Mouse (Mus musculus): ENCODE results near the gene Tgfbi. TPM values are rescaled to one million over a fixed set of nuclear protein-coding genes. Genes with fewer than 3 reads are reported as not detected.
A peak's percentile ranks its signal among the peaks of the same experiment; 100 is the strongest.

Tgfbi gene
- polyA plus RNA-seq, 1 experiment from 2014 or later = 48.2 TPM

- no peak for DNase-seq (ENCODE audit: low spot score)
Measured at GRCm38 (mm10) chr13:56630081-56630480, 20.8 kb downstream of the Tgfbi start.

GRCm38 (mm10) chr13:56630552-56630951, 21.2 kb downstream of the Tgfbi start:
- Histone ChIP-seq H3K4me1 (ENCODE audit: control insufficient read depth, insufficient read depth, low read length) (peaks cover 20% of the 10 kb centered on the region), H3K9me3 (ENCODE audit: control insufficient read depth, low read length) (no peaks in the 10 kb centered on the region), H3K27me3 (ENCODE audit: control insufficient read depth, insufficient read depth, low read length) (no peaks in the 10 kb centered on the region), H3K4me3 (ENCODE audit: low read depth, low read length) (no peak overlapping the region), H3K36me3 (ENCODE audit: control insufficient read depth, insufficient read depth, low read length) (no peaks in the 10 kb centered on the region; the same call in 1 of the 2 replicates), H3K9ac (ENCODE audit: low read length) (no peak overlapping the region), H3K4me2 (ENCODE audit: low read depth, severe bottlenecking) (no peak overlapping the region), H3K27ac (replicated peaks; ENCODE audit: low read depth, low read length) (no peak overlapping the region)
- 61% methylated on average over 6 of the region's 6 CpGs for WGBS
- ATAC-seq (ENCODE audit: insufficient number of reproducible peaks, low FRiP score, low TSS enrichment, low read depth) (no peak), DNase-seq (ENCODE audit: low spot score) (no peak)

More at GRCm38 (mm10) chr13:56630081-56630480, 20.8 kb downstream of the Tgfbi start:
- WGBS = 98% methylated on average over 4 of the region's 4 CpGs
- H3K4me2 ChIP-seq (ENCODE audit: low read depth, severe bottlenecking) = no peak overlapping the region
- no peak overlapping the region for H3K9ac ChIP-seq (ENCODE audit: low read length)
- H3K4me3 ChIP-seq (ENCODE audit: low read depth, low read length) = no peak overlapping the region
- ATAC-seq (ENCODE audit: insufficient number of reproducible peaks, low FRiP score, low TSS enrichment, low read depth) = no peak
- H3K27ac ChIP-seq (replicated peaks; ENCODE audit: low read depth, low read length) = no peak overlapping the region
- no peaks in the 10 kb centered on the region for H3K9me3 ChIP-seq (ENCODE audit: control insufficient read depth, low read length)
- H3K4me1 ChIP-seq (ENCODE audit: control insufficient read depth, insufficient read depth, low read length) = peaks cover 15% of the 10 kb centered on the region
- H3K36me3 ChIP-seq (ENCODE audit: control insufficient read depth, insufficient read depth, low read length) = peaks cover 2% of the 10 kb centered on the region; the same call in 1 of the 2 replicates
- no peaks in the 10 kb centered on the region for H3K27me3 ChIP-seq (ENCODE audit: control insufficient read depth, insufficient read depth, low read length)

GRCm38 (mm10) chr13:56631332-56631731, 22.0 kb downstream of the Tgfbi start:
- no peak for ATAC-seq (ENCODE audit: insufficient number of reproducible peaks, low FRiP score, low TSS enrichment, low read depth)
- WGBS = 95% methylated on average over 7 of the region's 7 CpGs
- Histone ChIP-seq H3K4me1 (ENCODE audit: control insufficient read depth, insufficient read depth, low read length) (peaks cover 23% of the 10 kb centered on the region), H3K27ac (replicated peaks; ENCODE audit: low read depth, low read length) (no peak overlapping the region), H3K9ac (ENCODE audit: low read length) (no peak overlapping the region), H3K4me3 (ENCODE audit: low read depth, low read length) (no peak overlapping the region), H3K27me3 (ENCODE audit: control insufficient read depth, insufficient read depth, low read length) (no peaks in the 10 kb centered on the region), H3K9me3 (ENCODE audit: control insufficient read depth, low read length) (no peaks in the 10 kb centered on the region), H3K36me3 (ENCODE audit: control insufficient read depth, insufficient read depth, low read length) (no peaks in the 10 kb centered on the region), H3K4me2 (ENCODE audit: low read depth, severe bottlenecking) (no peak overlapping the region)
- no peak for DNase-seq (ENCODE audit: low spot score)

- Histone ChIP-seq H3K4me3 (ENCODE audit: low read depth, low read length) (no peak overlapping the region), H3K9me3 (ENCODE audit: control insufficient read depth, low read length) (no peaks in the 10 kb centered on the region), H3K27me3 (ENCODE audit: control insufficient read depth, insufficient read depth, low read length) (no peaks in the 10 kb centered on the region), H3K9ac (ENCODE audit: low read length) (no peak overlapping the region), H3K36me3 (ENCODE audit: control insufficient read depth, insufficient read depth, low read length) (peaks cover 3% of the 10 kb centered on the region), H3K4me2 (ENCODE audit: low read depth, severe bottlenecking) (peak overlapping the region; percentile 8; the same call in 1 of the 2 replicates), H3K27ac (replicated peaks; ENCODE audit: low read depth, low read length) (peak overlapping the region; percentile 64), H3K4me1 (ENCODE audit: control insufficient read depth, insufficient read depth, low read length) (peaks cover 30% of the 10 kb centered on the region)
- DNase-seq (ENCODE audit: low spot score) (peak; percentile 61), ATAC-seq (ENCODE audit: insufficient number of reproducible peaks, low FRiP score, low TSS enrichment, low read depth) (peak; percentile 64)
- WGBS = 11% methylated on average over 7 of the region's 7 CpGs
Measured at GRCm38 (mm10) chr13:56634139-56634615, 24.9 kb downstream of the Tgfbi start.

GRCm38 (mm10) chr13:56634920-56635319, 25.6 kb downstream of the Tgfbi start:
- ATAC-seq (ENCODE audit: insufficient number of reproducible peaks, low FRiP score, low TSS enrichment, low read depth) (peak; percentile 46; the same call in 1 of the 2 replicates), DNase-seq (ENCODE audit: low spot score) (peak; percentile 36)
- Histone ChIP-seq H3K27ac (replicated peaks; ENCODE audit: low read depth, low read length) (peak overlapping the region; percentile 64), H3K4me1 (ENCODE audit: control insufficient read depth, insufficient read depth, low read length) (peaks cover 30% of the 10 kb centered on the region), H3K9ac (ENCODE audit: low read length) (no peak overlapping the region), H3K36me3 (ENCODE audit: control insufficient read depth, insufficient read depth, low read length) (peaks cover 3% of the 10 kb centered on the region), H3K4me2 (ENCODE audit: low read depth, severe bottlenecking) (no peak overlapping the region), H3K9me3 (ENCODE audit: control insufficient read depth, low read length) (no peaks in the 10 kb centered on the region), H3K27me3 (ENCODE audit: control insufficient read depth, insufficient read depth, low read length) (no peaks in the 10 kb centered on the region), H3K4me3 (ENCODE audit: low read depth, low read length) (no peak overlapping the region)
- 42% methylated on average over 7 of the region's 7 CpGs for WGBS

GRCm38 (mm10) chr13:56637027-56637426, 27.7 kb downstream of the Tgfbi start:
- H3K27ac ChIP-seq (replicated peaks; ENCODE audit: low read depth, low read length) = no peak overlapping the region
- peaks cover 3% of the 10 kb centered on the region for H3K36me3 ChIP-seq (ENCODE audit: control insufficient read depth, insufficient read depth, low read length)
- no peak overlapping the region for H3K4me3 ChIP-seq (ENCODE audit: low read depth, low read length)

GRCm38 (mm10) chr13:56641746-56642145, 32.4 kb downstream of the Tgfbi start:
- Histone ChIP-seq H3K4me3 (ENCODE audit: low read depth, low read length) (no peak overlapping the region), H3K27ac (replicated peaks; ENCODE audit: low read depth, low read length) (no peak overlapping the region), H3K27me3 (ENCODE audit: control insufficient read depth, insufficient read depth, low read length) (no peaks in the 10 kb centered on the region), H3K4me2 (ENCODE audit: low read depth, severe bottlenecking) (no peak overlapping the region), H3K36me3 (ENCODE audit: control insufficient read depth, insufficient read depth, low read length) (peaks cover 3% of the 10 kb centered on the region), H3K4me1 (ENCODE audit: control insufficient read depth, insufficient read depth, low read length) (peaks cover 7% of the 10 kb centered on the region; the same call in 1 of the 2 replicates), H3K9ac (ENCODE audit: low read length) (no peak overlapping the region), H3K9me3 (ENCODE audit: control insufficient read depth, low read length) (no peaks in the 10 kb centered on the region)
- 87% methylated on average over 2 of the region's 2 CpGs for whole genome bisulfite sequencing
- ATAC-seq (ENCODE audit: insufficient number of reproducible peaks, low FRiP score, low TSS enrichment, low read depth) = no peak
- DNase-seq (ENCODE audit: low spot score) = peak; percentile 50

More at GRCm38 (mm10) chr13:56637027-56637426, 27.7 kb downstream of the Tgfbi start:
- H3K27me3 ChIP-seq (ENCODE audit: control insufficient read depth, insufficient read depth, low read length) = no peaks in the 10 kb centered on the region
- no peak overlapping the region for H3K9ac ChIP-seq (ENCODE audit: low read length)
- peaks cover 30% of the 10 kb centered on the region for H3K4me1 ChIP-seq (ENCODE audit: control insufficient read depth, insufficient read depth, low read length)
- H3K4me2 ChIP-seq (ENCODE audit: low read depth, severe bottlenecking) = no peak overlapping the region
- H3K9me3 ChIP-seq (ENCODE audit: control insufficient read depth, low read length) = no peaks in the 10 kb centered on the region
- ATAC-seq (ENCODE audit: insufficient number of reproducible peaks, low FRiP score, low TSS enrichment, low read depth) (no peak), DNase-seq (ENCODE audit: low spot score) (no peak)
- 93% methylated on average over 8 of the region's 8 CpGs for WGBS

GRCm38 (mm10) chr13:56644031-56644430, 34.7 kb downstream of the Tgfbi start:
- Histone ChIP-seq H3K4me1 (ENCODE audit: control insufficient read depth, insufficient read depth, low read length) (peaks cover 10% of the 10 kb centered on the region), H3K9me3 (ENCODE audit: control insufficient read depth, low read length) (no peaks in the 10 kb centered on the region), H3K27ac (replicated peaks; ENCODE audit: low read depth, low read length) (no peak overlapping the region), H3K36me3 (ENCODE audit: control insufficient read depth, insufficient read depth, low read length) (no peaks in the 10 kb centered on the region), H3K27me3 (ENCODE audit: control insufficient read depth, insufficient read depth, low read length) (no peaks in the 10 kb centered on the region), H3K4me3 (ENCODE audit: low read depth, low read length) (no peak overlapping the region), H3K4me2 (ENCODE audit: low read depth, severe bottlenecking) (no peak overlapping the region), H3K9ac (ENCODE audit: low read length) (no peak overlapping the region)
- no peak for ATAC-seq (ENCODE audit: insufficient number of reproducible peaks, low FRiP score, low TSS enrichment, low read depth)
- WGBS = 80% methylated on average over 3 of the region's 3 CpGs
- DNase-seq (ENCODE audit: low spot score) = no peak

- Histone ChIP-seq H3K9me3 (ENCODE audit: control insufficient read depth, low read length) (no peaks in the 10 kb centered on the region), H3K27me3 (ENCODE audit: control insufficient read depth, insufficient read depth, low read length) (no peaks in the 10 kb centered on the region), H3K27ac (replicated peaks; ENCODE audit: low read depth, low read length) (no peak overlapping the region), H3K9ac (ENCODE audit: low read length) (no peak overlapping the region), H3K4me3 (ENCODE audit: low read depth, low read length) (no peak overlapping the region), H3K36me3 (ENCODE audit: control insufficient read depth, insufficient read depth, low read length) (no peaks in the 10 kb centered on the region), H3K4me2 (ENCODE audit: low read depth, severe bottlenecking) (no peak overlapping the region), H3K4me1 (ENCODE audit: control insufficient read depth, insufficient read depth, low read length) (peaks cover 10% of the 10 kb centered on the region)
- DNase-seq (ENCODE audit: low spot score) (no peak), ATAC-seq (ENCODE audit: insufficient number of reproducible peaks, low FRiP score, low TSS enrichment, low read depth) (no peak)
- WGBS = 90% methylated on average over 6 of the region's 6 CpGs
Measured at GRCm38 (mm10) chr13:56645744-56646143, 36.4 kb downstream of the Tgfbi start.

Data from limb, embryonic 11.5 days (tissue).